Mouse (Mus musculus) MEL (cell line): ENCODE data around the gene Stx2. TPM values are rescaled to one million over a fixed set of nuclear protein-coding genes. Genes with fewer than 3 reads are reported as not detected.

Experiments used
- DNase-seq: peaks from one replicate; pipeline ENCODE4 v3.0.0; 2011; ENCODE audit warnings: low read depth, low spot score
- H3K27ac ChIP-seq: 2 replicates; pipeline ENCODE4 v1.5.1; 2012; ENCODE audit warnings: low read depth, mild to moderate bottlenecking, control low read depth, low read length, moderate library complexity; ENCODE audit not compliant: control insufficient read depth
- H3K27me3 ChIP-seq, 2 experiments: fragments of 150-350 bp in 1 of 2; sonication (generic) in 1 of 2; 2 replicates each; pipeline ENCODE4 v1.6.1; 2012; ENCODE audit warnings: low read length in 2 of 2, mild to moderate bottlenecking in 2 of 2, improper control_type of control experiment in 1 of 2, moderate library complexity in 1 of 2; ENCODE audit not compliant: insufficient read depth in 2 of 2, control insufficient read depth in 1 of 2
- H3K36me3 ChIP-seq, 2 experiments: 2 replicates each; pipeline ENCODE4 v1.6.1; 2012 to 2014; ENCODE audit warnings: low read length in 2 of 2, improper control_type of control experiment in 1 of 2, inconsistent platforms in 1 of 2, mild to moderate bottlenecking in 1 of 2; ENCODE audit not compliant: insufficient read depth in 2 of 2, control insufficient read depth in 1 of 2
- H3K4me1 ChIP-seq, 2 experiments: fragments of 150-350 bp in 1 of 2; sonication (generic) in 1 of 2; 2 replicates each; pipeline ENCODE4 v1.6.1; 2012; ENCODE audit warnings: low read length in 2 of 2, improper control_type of control experiment in 1 of 2, mild to moderate bottlenecking in 1 of 2; ENCODE audit not compliant: insufficient read depth in 2 of 2, control insufficient read depth in 1 of 2
- H3K4me3 ChIP-seq, 2 experiments: fragments of 150-350 bp in 1 of 2; sonication (generic) in 1 of 2; 2 replicates each; pipeline ENCODE4 v1.5.1; 2012; ENCODE audit warnings: low read depth in 2 of 2, low read length in 2 of 2, mild to moderate bottlenecking in 2 of 2, moderate library complexity in 2 of 2, control low read depth in 1 of 2, improper control_type of control experiment in 1 of 2; ENCODE audit not compliant: control insufficient read depth in 1 of 2, insufficient read depth in 1 of 2
- H3K79me2 ChIP-seq: 2 replicates; pipeline ENCODE4 v1.6.1; 2012; ENCODE audit warnings: mild to moderate bottlenecking, low read length, moderate library complexity; ENCODE audit not compliant: control insufficient read depth, poor library complexity, insufficient read depth
- H3K9ac ChIP-seq: 2 replicates; pipeline ENCODE4 v1.6.1; 2012; ENCODE audit warnings: low read depth, mild to moderate bottlenecking, control low read depth, low read length, moderate library complexity; ENCODE audit not compliant: control insufficient read depth, poor library complexity, severe bottlenecking
- H3K9me3 ChIP-seq: fragments of 150-350 bp; sonication (generic); replicated peaks from 2 replicates; pipeline ENCODE4 v1.6.1; 2012; ENCODE audit warnings: mild to moderate bottlenecking, low read length, improper control_type of control experiment, moderate library complexity; ENCODE audit not compliant: insufficient read depth
- CTCF ChIP-seq, 3 experiments: IDR thresholded peaks in 2 of 3; conservative IDR thresholded peaks in 1 of 3; 2 replicates each; pipeline ENCODE4 v1.5.1; 2011 to 2012; ENCODE audit warnings: low read length in 3 of 3, low read depth in 2 of 3, mild to moderate bottlenecking in 2 of 3, improper control_type of control experiment in 1 of 3, inconsistent platforms in 1 of 3, mixed read lengths in 1 of 3, moderate library complexity in 1 of 3; ENCODE audit not compliant: control insufficient read depth in 1 of 3, insufficient read depth in 1 of 3, poor library complexity in 1 of 3, severe bottlenecking in 1 of 3
- E2F4 ChIP-seq: IDR thresholded peaks from 2 replicates; pipeline ENCODE4 v1.6.1; 2011; ENCODE audit warnings: low read depth, low read length, improper control_type of control experiment, borderline replicate concordance
- GABPA ChIP-seq: IDR thresholded peaks from 2 replicates; pipeline ENCODE4 v1.6.1; 2012; ENCODE audit warnings: low read depth, mild to moderate bottlenecking, inconsistent platforms, low read length, improper control_type of control experiment, moderate library complexity
- GATA1 ChIP-seq: IDR thresholded peaks from 2 replicates; pipeline ENCODE4 v1.6.1; 2011; ENCODE audit warnings: low read depth, low read length, improper control_type of control experiment
- MAX ChIP-seq: IDR thresholded peaks from 2 replicates; pipeline ENCODE4 v1.6.1; 2011; ENCODE audit warnings: low read length, improper control_type of control experiment
- MAZ ChIP-seq: IDR thresholded peaks from 2 replicates; pipeline ENCODE4 v1.6.1; 2012; ENCODE audit warnings: low read depth, mild to moderate bottlenecking, inconsistent platforms, low read length, improper control_type of control experiment
- MEF2A ChIP-seq: IDR thresholded peaks from 2 replicates; pipeline ENCODE4 v1.6.1; 2014; ENCODE audit warnings: low read depth, mild to moderate bottlenecking, inconsistent platforms, low read length, improper control_type of control experiment; ENCODE audit not compliant: poor library complexity, insufficient replicate concordance, severe bottlenecking; ENCODE audit errors: extremely low read depth
- MXI1 ChIP-seq: IDR thresholded peaks from 2 replicates; pipeline ENCODE4 v1.6.1; 2011; ENCODE audit warnings: mild to moderate bottlenecking, low read depth, low read length, improper control_type of control experiment
- MYB ChIP-seq: IDR thresholded peaks from 2 replicates; pipeline ENCODE4 v1.6.1; 2011; ENCODE audit warnings: mild to moderate bottlenecking, low read depth, low read length, improper control_type of control experiment
- MYC ChIP-seq: IDR thresholded peaks from 2 replicates; pipeline ENCODE4 v1.6.1; 2011; ENCODE audit warnings: low read depth, mild to moderate bottlenecking, low read length, improper control_type of control experiment, moderate library complexity
- POLR2AphosphoS5 ChIP-seq: IDR thresholded peaks from 2 replicates; pipeline ENCODE4 v1.6.1; 2012; ENCODE audit warnings: low read depth, borderline replicate concordance, mild to moderate bottlenecking, inconsistent platforms, low read length, moderate library complexity, mixed read lengths
- RAD21 ChIP-seq: IDR thresholded peaks from 2 replicates; pipeline ENCODE4 v1.6.1; 2011; ENCODE audit warnings: mild to moderate bottlenecking, low read depth, low read length, improper control_type of control experiment
- SMC3 ChIP-seq: IDR thresholded peaks from 2 replicates; pipeline ENCODE4 v1.6.1; 2011; ENCODE audit warnings: low read depth, low read length, improper control_type of control experiment
- TAL1 ChIP-seq: IDR thresholded peaks from 2 replicates; pipeline ENCODE4 v1.6.1; 2012; ENCODE audit warnings: mild to moderate bottlenecking, inconsistent platforms, low read length, moderate library complexity, mixed read lengths
- TBP ChIP-seq: IDR thresholded peaks from 2 replicates; pipeline ENCODE4 v1.8.0; 2011; ENCODE audit warnings: low read depth, low read length, improper control_type of control experiment
- TCF12 ChIP-seq: IDR thresholded peaks from 2 replicates; pipeline ENCODE4 v1.6.1; 2014; ENCODE audit warnings: low read depth, mild to moderate bottlenecking, inconsistent platforms, low read length, improper control_type of control experiment, moderate library complexity
- USF2 ChIP-seq, 2 experiments: IDR thresholded peaks; 2 replicates each; pipeline ENCODE4 v1.6.1; 2011 to 2012; ENCODE audit warnings: improper control_type of control experiment in 2 of 2, low read length in 2 of 2, borderline replicate concordance in 1 of 2, inconsistent platforms in 1 of 2, low read depth in 1 of 2, mild to moderate bottlenecking in 1 of 2; ENCODE audit not compliant: insufficient read depth in 1 of 2
- ZC3H11A ChIP-seq: IDR thresholded peaks from 2 replicates; pipeline ENCODE4 v1.6.1; 2012; ENCODE audit warnings: low read depth, mild to moderate bottlenecking, inconsistent platforms, low read length, improper control_type of control experiment
- polyA plus RNA-seq, 2 experiments: library from polyadenylated mRNA; stranded (reverse) in 1 of 2; unstranded in 1 of 2; fragments of >175 nt in 1 of 2; fragments of >200 nt in 1 of 2; gene quantifications; 2 replicates each; pipeline versions ENCODE4 v1.2.1 to v1.2.4; 2012; ENCODE audit warnings: low replicate concordance in 2 of 2, low read depth in 1 of 2; ENCODE audit not compliant: insufficient read length in 2 of 2, insufficient read depth in 1 of 2, missing spikeins in 1 of 2
- total RNA-seq: library from RNA; depleted of rRNA; stranded (reverse); fragments of 300-350 nt; gene quantifications from 2 replicates; pipeline ENCODE4 v1.2.3, GENCODE M21; 2012

Stx2 gene
- total and polyA plus RNA-seq, 3 experiments = 84.8 to 97.1 TPM; not detected in 1

DNA sequence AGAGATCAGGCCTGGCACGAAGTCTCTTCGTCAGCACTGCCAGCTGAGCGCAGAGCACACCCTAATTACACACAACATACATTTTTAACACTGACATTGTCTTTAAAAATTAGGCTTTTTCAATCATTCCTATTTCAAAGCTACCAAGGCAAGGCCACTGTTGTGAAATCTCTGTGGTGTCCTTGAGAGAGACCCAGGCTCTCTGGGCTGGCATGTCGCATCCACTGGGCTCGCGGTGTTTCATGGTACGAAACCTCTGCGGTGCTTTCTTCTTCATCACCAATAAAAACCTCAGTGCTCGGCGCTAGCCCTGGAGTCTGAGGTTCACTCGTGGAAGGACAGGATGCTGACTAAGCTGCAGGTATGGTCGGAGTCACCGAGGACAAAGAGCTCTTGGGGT lies 22.4 kb downstream of the Stx2 start:
- H3K27me3 ChIP-seq = no peaks in the 10 kb centered on the region
- peaks cover 0 to 12% of the 10 kb centered on the region in 2 experiments; a peak in 2 of 4 replicates for H3K36me3 ChIP-seq
- no peak for DNase-seq
- H3K4me3 ChIP-seq = no peak overlapping the region
- H3K79me2 ChIP-seq = no peaks in the 10 kb centered on the region
- TF ChIP-seq ZC3H11A (no peak), TBP (no peak), CTCF (IDR thresholded peaks at IDR 0.05 in 2 of 3, conservative IDR thresholded peaks at IDR 0.05 in 1 of 3; ENCODE audit: control insufficient read depth in 1 of 3, insufficient read depth in 1 of 3, low read depth in 2 of 3, low read length in 3 of 3, poor library complexity in 1 of 3, severe bottlenecking in 1 of 3) (no peak)
- no peaks in the 10 kb centered on the region for H3K4me1 ChIP-seq
- no peaks in the 10 kb centered on the region for H3K9me3 ChIP-seq
- H3K27ac ChIP-seq = no peak overlapping the region
- H3K9ac ChIP-seq = no peak overlapping the region

GRCm38 (mm10) chr5:128984536-128984935 lies 23.8 kb downstream of the Stx2 start:
- Histone ChIP-seq H3K9ac (no peak overlapping the region), H3K27ac (no peak overlapping the region), H3K4me1 (no peaks in the 10 kb centered on the region), H3K27me3 (no peaks in the 10 kb centered on the region), H3K4me3 (no peak overlapping the region), H3K36me3 (peaks cover 0 to 7% of the 10 kb centered on the region in 2 experiments; a peak in 2 of 4 replicates), H3K79me2 (no peaks in the 10 kb centered on the region), H3K9me3 (no peaks in the 10 kb centered on the region)
- no peak for DNase-seq
- no peak for TF ChIP-seq RAD21
- TF ChIP-seq POLR2AphosphoS5 = no peak
- no peak for TF ChIP-seq MEF2A
- TF ChIP-seq MYC = no peak
- TF ChIP-seq TAL1 = no peak
- TF ChIP-seq USF2 (IDR thresholded peaks at IDR 0.05; ENCODE audit: borderline replicate concordance in 1 of 2, insufficient read depth in 1 of 2, low read depth in 1 of 2, low read length in 2 of 2) = no peak
- TF ChIP-seq TCF12 = no peak

DNA sequence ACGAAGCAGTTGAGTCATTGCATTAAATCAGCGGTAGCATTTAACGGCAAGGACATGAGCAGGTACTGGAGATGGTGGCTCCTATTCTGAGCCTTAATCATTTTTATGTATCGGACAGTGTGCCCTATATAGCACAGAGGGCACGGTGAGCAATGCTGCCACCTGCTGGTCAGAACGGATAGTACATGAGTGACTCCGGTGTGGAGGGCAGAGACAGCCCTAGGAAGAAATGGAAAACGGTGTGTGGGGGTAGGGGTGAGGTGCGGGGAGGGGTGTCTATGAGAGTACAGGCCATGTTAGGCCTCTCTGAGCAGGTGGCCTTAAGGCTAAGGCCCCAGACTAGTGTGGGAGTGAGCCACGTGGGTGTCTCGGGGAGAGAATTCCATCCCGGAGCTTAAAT lies 26.8 kb downstream of the Stx2 start:
- Histone ChIP-seq H3K9ac (no peak overlapping the region), H3K36me3 (no peaks in the 10 kb centered on the region; a peak in 1 of 4 replicates), H3K9me3 (no peaks in the 10 kb centered on the region), H3K4me1 (no peaks in the 10 kb centered on the region), H3K27me3 (no peaks in the 10 kb centered on the region), H3K4me3 (no peak overlapping the region), H3K27ac (no peak overlapping the region), H3K79me2 (no peaks in the 10 kb centered on the region)
- peak; percentile 69 for DNase-seq
- TF ChIP-seq MXI1 (no peak), GATA1 (no peak), E2F4 (no peak), GABPA (no peak), RAD21 (peak; percentile 50), TAL1 (no peak), MAX (no peak), MYB (no peak), CTCF (IDR thresholded peaks at IDR 0.05 in 2 of 3, conservative IDR thresholded peaks at IDR 0.05 in 1 of 3; ENCODE audit: control insufficient read depth in 1 of 3, insufficient read depth in 1 of 3, low read depth in 2 of 3, low read length in 3 of 3, poor library complexity in 1 of 3, severe bottlenecking in 1 of 3) (peak; percentile 80 to 95 (median 93)), MAZ (no peak), SMC3 (peak; percentile 57)
